Mouse (Mus musculus) heart, embryonic 14.5 days (tissue): ENCODE results near the gene 2210017I01Rik. TPM values are rescaled to one million over a fixed set of nuclear protein-coding genes. Genes with fewer than 3 reads are reported as not detected.

Experiments used
- polyA plus RNA-seq: library from polyadenylated mRNA; unstranded; fragments of >200 nt; fragmentation: Nextera tagmentation; extraction: Ambion mirVana; gene quantifications from 2 replicates; pipeline ENCODE4 v1.2.1, GENCODE M21; 2014

The 2210017I01Rik gene
- polyA plus RNA-seq, 1 experiment from 2014 or later: not detected

Other genes with a start within 250 kb of the 2210017I01Rik start
- not detected in 2 replicates for gene Sprr2f, start 242.3 kb downstream of the 2210017I01Rik start, polyA plus RNA-seq
- not detected in 2 replicates for gene Sprr2h, start 221.8 kb downstream of the 2210017I01Rik start, polyA plus RNA-seq
- not detected in 2 replicates for gene Sprr2i, start 199.5 kb downstream of the 2210017I01Rik start, polyA plus RNA-seq
- gene Sprr2j-ps, start 189.4 kb downstream of the 2210017I01Rik start, polyA plus RNA-seq: not detected in 2 replicates
- gene Gm9774, start 178.1 kb downstream of the 2210017I01Rik start, polyA plus RNA-seq: 5.2 and 5.9 TPM in 2 replicates
- gene Sprr2k, start 174.9 kb downstream of the 2210017I01Rik start, polyA plus RNA-seq: not detected in 2 replicates
- not detected in 2 replicates for gene Sprr1b, start 168.7 kb downstream of the 2210017I01Rik start, polyA plus RNA-seq
- not detected in 2 replicates for gene Sprr3, start 148.8 kb downstream of the 2210017I01Rik start, polyA plus RNA-seq
- 0.78 TPM in 1 of 2 replicates, not detected in the other for gene Sprr1a, start 121.6 kb downstream of the 2210017I01Rik start, polyA plus RNA-seq
- gene Sprr4, start 107.0 kb downstream of the 2210017I01Rik start, polyA plus RNA-seq: not detected in 2 replicates
- not detected in 2 replicates for gene 2310046K23Rik, start 73.0 kb downstream of the 2210017I01Rik start, polyA plus RNA-seq
- gene Ivl, start 33.8 kb downstream of the 2210017I01Rik start, polyA plus RNA-seq: not detected in 2 replicates
- gene Smcp, start 18.5 kb downstream of the 2210017I01Rik start, polyA plus RNA-seq: not detected in 2 replicates
- not detected in 2 replicates for gene Lce6a, start 14.2 kb upstream of the 2210017I01Rik start, polyA plus RNA-seq
- not detected in 2 replicates for gene Lce1a1, start 40.8 kb upstream of the 2210017I01Rik start, polyA plus RNA-seq
- gene Lce1b, start 49.4 kb upstream of the 2210017I01Rik start, polyA plus RNA-seq: not detected in 2 replicates
- gene Lce1a2, start 62.8 kb upstream of the 2210017I01Rik start, polyA plus RNA-seq: not detected in 2 replicates
- not detected in 2 replicates for gene Lce1c, start 71.8 kb upstream of the 2210017I01Rik start, polyA plus RNA-seq
- not detected in 2 replicates for gene Lce1d, start 79.7 kb upstream of the 2210017I01Rik start, polyA plus RNA-seq
- not detected in 2 replicates for gene Lce1e, start 101.6 kb upstream of the 2210017I01Rik start, polyA plus RNA-seq
- not detected in 2 replicates for gene Lce1f, start 112.9 kb upstream of the 2210017I01Rik start, polyA plus RNA-seq
- not detected in 2 replicates for gene Gm38119, start 131.6 kb upstream of the 2210017I01Rik start, polyA plus RNA-seq
- gene Lce1g, start 144.8 kb upstream of the 2210017I01Rik start, polyA plus RNA-seq: not detected in 2 replicates
- not detected in 2 replicates for gene Lce1h, start 157.6 kb upstream of the 2210017I01Rik start, polyA plus RNA-seq
- not detected in 2 replicates for gene Lce1i, start 171.4 kb upstream of the 2210017I01Rik start, polyA plus RNA-seq
- gene Lce1j, start 183.0 kb upstream of the 2210017I01Rik start, polyA plus RNA-seq: not detected in 2 replicates
- not detected in 2 replicates for gene Lce1k, start 200.4 kb upstream of the 2210017I01Rik start, polyA plus RNA-seq
- gene Kprp, start 219.8 kb upstream of the 2210017I01Rik start, polyA plus RNA-seq: not detected in 2 replicates
- gene Lce1l, start 243.8 kb upstream of the 2210017I01Rik start, polyA plus RNA-seq: not detected in 2 replicates